Mouse (Mus musculus) spleen, postnatal 14 days (tissue): Measurements from ENCODE around the gene Tdrd9.
"Not testable (repeated sequence)": the region's sequence is repeated elsewhere in the genome, so short reads cannot be mapped to it uniquely, and the experiment has no call there.

ENCODE experiments used
- DNase-seq, 2 experiments: peaks; one replicate each; pipeline ENCODE4 v3.0.0; 2021 to 2022; ENCODE audit warnings: low spot score in 2 of 2

The Tdrd9 gene

GRCm38 (mm10) chr12:111971231-111971686 is at the start of gene Tdrd9:
TSS of gene Tdrd9 (plus strand) at chr12:111971559.
- no peak for DNase-seq

- DNase-seq, result peak in 1 of 2 experiments; percentile 40
Observed at GRCm38 (mm10) chr12:111923117-111923516, 48.2 kb upstream of the Tdrd9 start.

GRCm38 (mm10) chr12:111927338-111927737 is 44.0 kb upstream of the Tdrd9 start:
- no peak for DNase-seq

GRCm38 (mm10) chr12:111928411-111928966 is 42.9 kb upstream of the Tdrd9 start:
- no peak for DNase-seq

DNA sequence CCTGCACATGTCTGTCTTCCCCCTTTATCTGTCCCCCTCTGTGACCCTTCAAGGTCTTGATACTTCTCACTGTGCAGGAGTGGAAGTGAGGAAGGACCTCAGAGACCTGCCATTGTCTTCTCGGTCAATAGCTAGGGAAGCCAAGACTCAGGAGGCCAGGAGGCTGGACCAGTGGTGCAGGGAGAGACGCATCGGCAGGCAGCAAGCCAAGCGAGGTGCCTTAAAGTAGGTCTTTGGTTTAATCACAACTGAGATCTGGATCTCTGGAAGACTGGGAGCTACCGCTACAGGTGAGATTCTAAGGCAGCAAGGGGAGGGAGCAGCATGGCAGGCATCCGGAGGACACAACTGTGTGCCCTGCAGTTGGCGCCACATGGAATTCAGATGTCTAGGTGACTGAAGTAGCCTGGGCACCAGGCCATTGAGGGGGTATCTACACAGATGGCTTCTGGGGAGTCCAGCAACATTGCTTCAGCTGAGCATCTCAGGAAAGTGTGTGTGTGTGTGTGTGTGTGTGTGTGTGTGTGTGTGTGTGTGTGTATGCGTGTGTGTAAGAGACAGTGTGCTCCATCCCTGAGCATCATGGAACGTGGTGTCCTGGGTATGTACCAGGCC is 39.8 kb upstream of the Tdrd9 start:
- DNase-seq, result no peak

DNA sequence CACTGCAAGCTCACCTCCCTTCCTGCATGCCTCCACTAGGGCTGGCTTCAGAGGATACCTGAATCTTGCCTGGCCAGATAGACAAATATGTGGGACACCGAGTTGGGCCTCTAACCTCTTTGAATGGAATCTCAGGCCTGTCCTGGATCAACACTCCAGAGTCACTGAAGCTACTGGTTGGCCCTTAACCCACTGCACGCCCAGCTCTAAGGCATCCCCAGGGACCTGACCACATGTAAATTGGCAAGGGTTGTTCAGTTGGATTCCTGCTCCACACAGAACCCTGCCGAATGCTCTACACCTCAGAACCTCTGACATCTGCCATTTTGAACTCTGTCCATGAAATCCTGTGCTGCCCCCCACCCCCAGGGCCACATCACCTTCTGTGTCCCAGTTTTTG is 38.8 kb upstream of the Tdrd9 start:
- no peak for DNase-seq

- DNase-seq, result no peak
Observed at GRCm38 (mm10) chr12:111933032-111933704, 38.2 kb upstream of the Tdrd9 start.

DNA sequence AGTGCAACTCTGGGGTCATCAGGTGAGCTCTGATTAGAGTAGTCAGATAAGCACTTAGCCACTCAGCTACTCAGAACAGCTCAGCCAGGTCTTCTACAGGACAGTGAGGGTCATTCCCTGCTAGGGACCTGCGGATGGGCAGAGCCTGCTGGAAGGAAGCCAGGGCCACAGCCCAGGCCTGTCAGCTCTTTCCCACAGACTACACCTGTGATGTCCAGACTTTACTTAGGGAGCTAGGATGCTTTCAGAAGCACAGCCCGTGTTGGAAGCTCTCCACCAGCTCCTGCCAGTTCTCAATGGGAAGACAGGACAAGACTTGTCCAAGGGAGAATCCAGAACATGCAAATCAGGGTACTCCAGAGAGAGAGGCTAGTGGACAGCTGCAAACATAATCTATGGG is 37.4 kb upstream of the Tdrd9 start:
- DNase-seq, result no peak

- no peak for DNase-seq
Observed at GRCm38 (mm10) chr12:111936706-111937550, 34.4 kb upstream of the Tdrd9 start.

- DNase-seq, result no peak
Observed at GRCm38 (mm10) chr12:111938623-111939177, 32.7 kb upstream of the Tdrd9 start.

DNA sequence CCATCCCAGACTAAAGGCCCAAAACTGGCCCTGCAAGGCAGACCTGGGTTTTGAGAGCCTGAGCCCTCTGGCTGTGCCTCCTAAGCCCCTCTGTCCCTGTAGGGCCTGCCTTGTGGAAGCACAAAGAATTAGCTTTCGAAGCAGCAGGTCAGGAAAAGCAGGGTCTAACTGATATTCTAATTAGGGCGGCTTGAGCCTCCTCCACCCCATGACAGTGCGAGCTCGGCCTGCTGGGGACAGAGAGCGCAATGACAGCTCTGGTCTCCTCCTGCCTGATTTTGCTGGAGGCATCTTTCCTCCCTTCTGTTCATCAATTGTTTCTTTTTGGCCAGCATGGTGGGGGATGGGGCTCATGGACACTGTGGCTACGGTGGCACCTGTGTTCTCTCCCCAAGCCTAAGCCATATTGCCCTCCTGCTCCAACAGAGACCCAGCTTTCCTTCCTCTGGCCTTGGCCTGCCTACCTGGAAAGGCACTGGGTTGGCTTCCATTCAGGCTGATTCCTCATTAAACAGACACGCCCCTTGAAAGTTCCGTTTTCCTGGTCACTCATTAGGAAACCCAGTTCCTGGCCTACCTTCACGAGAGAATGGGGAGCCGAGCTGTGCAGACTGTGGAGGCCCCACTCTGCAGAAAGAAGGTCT is 27.8 kb upstream of the Tdrd9 start:
- DNase-seq, result no peak

DNA sequence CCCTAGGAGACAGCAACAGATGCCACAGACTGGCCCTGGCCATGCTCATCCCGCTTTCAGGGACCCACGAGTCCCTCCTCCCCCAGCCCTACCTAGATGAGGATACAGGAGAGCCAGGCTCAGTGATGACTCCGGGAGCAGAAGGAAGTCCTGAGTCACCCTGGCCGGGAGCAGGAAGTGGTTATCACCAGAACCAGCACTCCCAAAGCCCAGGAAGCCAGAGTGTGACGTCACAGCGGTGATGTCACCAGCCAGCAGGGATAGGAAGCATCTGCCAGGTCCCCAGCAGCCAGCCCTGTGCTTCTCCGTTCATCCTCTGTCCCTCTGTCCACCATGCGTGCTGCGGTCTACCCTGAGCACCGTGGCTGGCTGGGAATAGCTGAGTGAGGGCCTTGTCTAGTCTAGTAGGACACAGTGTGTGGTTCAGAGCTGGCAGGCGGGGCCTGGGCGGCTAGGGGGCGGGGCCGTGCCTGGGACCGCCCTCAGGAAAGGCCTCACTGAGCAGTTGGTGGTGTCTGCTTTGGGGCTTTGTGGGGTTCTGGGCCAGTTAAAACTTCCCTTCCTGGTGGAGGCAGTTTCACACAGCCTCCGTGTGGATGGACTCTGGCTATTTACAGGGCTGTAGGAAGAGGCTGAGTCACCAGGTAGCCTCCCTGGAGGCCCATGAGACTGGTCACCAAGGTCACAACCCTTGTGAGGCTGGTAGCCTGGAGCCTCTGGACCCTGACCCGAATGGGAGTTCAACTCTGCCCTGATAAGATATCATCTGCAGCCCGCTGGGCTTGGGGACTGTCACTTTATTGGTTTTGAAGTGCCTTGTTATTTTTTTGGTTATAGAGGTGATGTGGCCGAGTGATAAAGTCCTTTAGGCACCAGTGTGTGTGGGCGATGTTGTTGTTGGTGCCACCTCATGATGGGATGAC is 27.0 kb upstream of the Tdrd9 start:
- DNase-seq, result not testable (repeated sequence)

GRCm38 (mm10) chr12:111945115-111945514 is 26.2 kb upstream of the Tdrd9 start:
- DNase-seq, result no peak

- DNase-seq, result not testable (repeated sequence)
Observed at GRCm38 (mm10) chr12:111945765-111946655, 25.3 kb upstream of the Tdrd9 start.

DNA sequence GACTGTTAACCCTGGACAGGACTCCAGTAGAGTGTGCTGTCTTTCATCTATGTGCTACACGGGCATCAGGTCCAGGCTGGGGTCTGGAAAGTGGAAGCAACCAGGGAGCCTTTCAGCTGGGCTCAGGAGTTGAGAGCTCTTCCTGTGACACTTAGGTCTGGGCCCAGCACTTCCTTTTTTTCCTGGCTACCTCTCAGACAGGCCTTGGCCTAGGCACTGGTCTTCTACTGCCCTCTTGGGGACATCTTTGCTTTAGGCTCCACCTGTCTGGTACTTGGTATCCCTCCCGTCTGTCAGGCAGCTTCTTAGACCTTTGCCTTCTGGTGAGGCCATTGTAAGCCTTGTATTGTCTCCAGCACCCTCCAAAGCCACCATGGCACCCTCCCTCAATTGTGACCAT is 24.6 kb upstream of the Tdrd9 start:
- peak; percentile 24 to 51 for DNase-seq

DNA sequence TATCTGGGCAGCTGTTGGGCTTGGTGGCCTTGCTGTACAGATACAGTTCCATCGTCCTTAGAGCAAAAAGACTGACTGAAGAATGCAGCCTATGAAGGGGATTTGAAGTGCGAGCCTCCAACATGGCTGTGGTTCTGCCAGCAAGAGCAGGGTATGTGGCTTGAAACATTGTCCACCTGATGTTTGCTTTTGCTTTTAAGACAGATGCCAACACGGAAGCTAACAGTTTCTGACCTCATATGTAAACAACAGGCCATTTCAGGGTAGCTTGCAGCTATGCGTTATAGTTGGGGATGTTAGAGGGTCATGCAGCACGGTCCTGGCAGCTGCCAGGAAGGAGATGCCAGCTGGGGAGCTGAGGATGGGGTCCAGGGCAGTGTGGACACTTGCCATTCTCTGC is 20.9 kb upstream of the Tdrd9 start:
- DNase-seq, result no peak

DNA sequence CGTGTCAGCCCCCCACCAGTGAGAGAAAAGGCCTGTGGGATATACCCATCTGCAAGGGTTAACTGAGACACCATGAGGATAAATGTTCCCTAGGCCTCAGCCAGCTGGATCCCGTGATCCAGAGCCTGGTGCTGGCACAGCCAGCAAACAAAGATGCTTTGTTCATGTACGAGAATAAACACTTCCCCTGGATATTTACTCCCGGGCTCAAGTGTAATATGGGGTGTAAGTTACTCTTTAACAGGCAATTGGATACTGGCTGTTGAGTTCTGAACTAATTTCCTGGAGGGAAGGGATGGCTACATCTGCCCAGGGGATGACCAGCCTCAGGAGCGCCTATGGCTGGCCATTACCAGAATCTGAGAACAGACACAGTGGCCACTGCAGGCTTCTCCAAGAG is 19.7 kb upstream of the Tdrd9 start:
- DNase-seq, result no peak

GRCm38 (mm10) chr12:111956173-111956572 is 15.2 kb upstream of the Tdrd9 start:
- no peak for DNase-seq
